ENCODE assay signal across 10 mouse cellular contexts in genomic region chr9:35317233-35317980, GRCm38 (mm10). TPM values are rescaled to one million over a fixed set of nuclear protein-coding genes. Genes with fewer than 3 reads are reported as not detected.
DNase-seq lines count a peak whose midpoint lies in the region; ATAC-seq and TF ChIP-seq lines count a peak whose summit lies in the region.
"Had no signal": no experiment of that assay in that cellular context is flagged by ENCODE, and none has a peak within 500 bp of the region (broad histone marks: within the 10 kb centered on the region; RNA-seq: fewer than 3 reads in every experiment).

No protein-coding gene starts in this region.

- H3K27ac ChIP-seq in hindbrain, embryonic 10.5 days = peak overlapping the region; percentile 81
- H3K27ac ChIP-seq in hindbrain, postnatal 0 days = no peak overlapping the region
- 0 out of 2 replicates have a peak overlapping the region, but pooled peaks have one; percentile 19 for H3K27ac ChIP-seq in intestine, embryonic 16.5 days (ENCODE audit: low read length)
- H3K27ac ChIP-seq: gastrocnemius, adult 2 months had no signal

- no peak overlapping the region for H3K4me3 ChIP-seq in hindbrain, embryonic 10.5 days
- no peak overlapping the region for H3K4me3 ChIP-seq in hindbrain, postnatal 0 days (ENCODE audit: low read length)
- no peak overlapping the region for H3K4me3 ChIP-seq in intestine, embryonic 16.5 days (ENCODE audit: low read length)
- H3K4me3 ChIP-seq: gastrocnemius, adult 2 months had no signal

- H3K36me3 ChIP-seq in hindbrain, embryonic 10.5 days = no peaks in the 10 kb centered on the region
- no peaks in the 10 kb centered on the region for H3K36me3 ChIP-seq in hindbrain, postnatal 0 days (ENCODE audit: insufficient read depth, low read length)
- H3K36me3 ChIP-seq in intestine, embryonic 16.5 days (ENCODE audit: control insufficient read depth, insufficient read depth, low read length) = no peaks in the 10 kb centered on the region

- DNase-seq in hindbrain, embryonic 10.5 days (ENCODE audit: low spot score) = peak; percentile 42
- DNase-seq in hindbrain, postnatal 0 days (ENCODE audit: low spot score) = no peak
- DNase-seq in embryo, embryonic 10.5 days (ENCODE audit: low spot score) = peak; percentile 61
- peak; percentile 77 for DNase-seq in retina, embryonic 14.5 days (ENCODE audit: low spot score)
- no peak for DNase-seq in spleen, postnatal 36 days (ENCODE audit: low spot score in 2 of 2)
- no peak for DNase-seq in urinary bladder, adult 2 months (ENCODE audit: low spot score)
- DNase-seq: gastrocnemius, adult 2 months; liver had no signal

- H3K4me1 ChIP-seq in hindbrain, embryonic 10.5 days (replicated peaks) = peaks cover 71% of the 10 kb centered on the region
- peaks cover 5% of the 10 kb centered on the region; the same call in 1 of the 2 replicates for H3K4me1 ChIP-seq in hindbrain, postnatal 0 days (ENCODE audit: insufficient read depth, low read length)
- H3K4me1 ChIP-seq in intestine, embryonic 16.5 days (ENCODE audit: control insufficient read depth, insufficient read depth, low read length) = peaks cover 25% of the 10 kb centered on the region

- H3K9ac ChIP-seq in hindbrain, postnatal 0 days (replicated peaks; ENCODE audit: low read length) = no peak overlapping the region
- 0 out of 2 replicates have a peak overlapping the region, but pooled peaks have one; percentile 34 for H3K9ac ChIP-seq in intestine, embryonic 16.5 days (ENCODE audit: low read depth, low read length)

- peaks cover 96% of the 10 kb centered on the region for H3K27me3 ChIP-seq in hindbrain, embryonic 10.5 days (ENCODE audit: insufficient read depth, poor library complexity, severe bottlenecking)
- H3K27me3 ChIP-seq in hindbrain, postnatal 0 days (ENCODE audit: insufficient read depth, low read length) = peaks cover 28% of the 10 kb centered on the region
- no peaks in the 10 kb centered on the region for H3K27me3 ChIP-seq in intestine, embryonic 16.5 days (replicated peaks; ENCODE audit: control insufficient read depth, insufficient read depth, low read length)

- no peak for ATAC-seq in hindbrain, postnatal 0 days
- no peak; the same call in 1 of the 2 replicates for ATAC-seq in intestine, embryonic 16.5 days
- ATAC-seq: activated CD4-positive, CD25-positive, alpha-beta regulatory T cell, adult 4 months had no signal

- no peaks in the 10 kb centered on the region for H3K9me3 ChIP-seq in hindbrain, embryonic 10.5 days
- no peaks in the 10 kb centered on the region for H3K9me3 ChIP-seq in hindbrain, postnatal 0 days (ENCODE audit: low read length)
- H3K9me3 ChIP-seq in intestine, embryonic 16.5 days (ENCODE audit: control insufficient read depth, low read length) = no peaks in the 10 kb centered on the region

- 20% methylated on average over 9 of the region's 9 CpGs for WGBS in hindbrain, embryonic 10.5 days
- WGBS in hindbrain, postnatal 0 days = 39% methylated on average over 9 of the region's 9 CpGs
- 50% methylated on average over 9 of the region's 9 CpGs for WGBS in intestine, embryonic 16.5 days

- no peak for TF ChIP-seq CTCF in hindbrain, postnatal 0 days (IDR thresholded peaks at IDR 0.05; ENCODE audit: low read depth)

- no peak overlapping the region for H3K4me2 ChIP-seq in hindbrain, postnatal 0 days (ENCODE audit: low read depth, low read length)
- H3K4me2 ChIP-seq in intestine, embryonic 16.5 days (ENCODE audit: low read depth, low read length) = no peak overlapping the region

RNA-seq across cellular contexts. Expression of gene Rpusd4, which starts 49.7 kb away (rescaled TPM):
- 27.5 and 30.8 TPM in 2 replicates for polyA plus RNA-seq in hindbrain, embryonic 10.5 days (2016; fragmentation: Nextera tagmentation; extraction: Ambion mirVana)
- 7.5 and 11.3 TPM in 2 replicates for total RNA-seq in hindbrain, postnatal 0 days (2014; rRNA removed)
- 10.8 and 13.1 TPM in 2 replicates for polyA plus RNA-seq in hindbrain, postnatal 0 days (2015; fragmentation: Nextera tagmentation; extraction: Ambion mirVana)
- polyA plus RNA-seq in intestine, embryonic 16.5 days (2015; fragmentation: Nextera tagmentation; extraction: Ambion mirVana) = 30.8 and 36.2 TPM in 2 replicates
- 13.7 and 14.8 TPM in 2 replicates for polyA plus RNA-seq in urinary bladder, adult 2 months (2012; rRNA removed)

RNA-seq across cellular contexts. Expression of gene Fam118b, which starts 49.8 kb away (rescaled TPM):
- 66.6 and 71.0 TPM in 2 replicates for polyA plus RNA-seq in hindbrain, embryonic 10.5 days (2016; fragmentation: Nextera tagmentation; extraction: Ambion mirVana)
- 15.6 and 18.5 TPM in 2 replicates for total RNA-seq in hindbrain, postnatal 0 days (2014; rRNA removed)
- polyA plus RNA-seq in hindbrain, postnatal 0 days (2015; fragmentation: Nextera tagmentation; extraction: Ambion mirVana) = 34.6 and 34.7 TPM in 2 replicates
- polyA plus RNA-seq in intestine, embryonic 16.5 days (2015; fragmentation: Nextera tagmentation; extraction: Ambion mirVana) = 58.2 and 58.9 TPM in 2 replicates
- 12.5 and 16.1 TPM in 2 replicates for polyA plus RNA-seq in urinary bladder, adult 2 months (2012; rRNA removed)

Comparison
In these comparisons a context has a peak if more than half of its experiments do, and no peak if none do; other contexts are left out.
1. DNase-seq: peak in hindbrain, embryonic 10.5 days (single experiment), embryo, embryonic 10.5 days (single experiment) and retina, embryonic 14.5 days (single experiment); none in hindbrain, postnatal 0 days (single experiment), spleen, postnatal 36 days (0 of 2) and urinary bladder, adult 2 months (single experiment).